Mouse (Mus musculus): ENCODE measurements at regions not wholly inside any gene's neighbourhood (a gene's known extent, or its start where the extent isn't known, plus 50 kb on each side); places are given as distances from the start of the nearest gene placed in this dataset.

- DNase-seq: no peak
Measured at GRCm38 (mm10) chr2:166264756-166265155, 109.3 kb upstream of the Sulf2 start.

GRCm38 (mm10) chr2:166261799-166262198 lies 106.3 kb upstream of the Sulf2 start:
- DNase-seq: peak; percentile 68

GRCm38 (mm10) chr2:166261065-166261464 lies 105.6 kb upstream of the Sulf2 start:
- no peak for DNase-seq

DNA sequence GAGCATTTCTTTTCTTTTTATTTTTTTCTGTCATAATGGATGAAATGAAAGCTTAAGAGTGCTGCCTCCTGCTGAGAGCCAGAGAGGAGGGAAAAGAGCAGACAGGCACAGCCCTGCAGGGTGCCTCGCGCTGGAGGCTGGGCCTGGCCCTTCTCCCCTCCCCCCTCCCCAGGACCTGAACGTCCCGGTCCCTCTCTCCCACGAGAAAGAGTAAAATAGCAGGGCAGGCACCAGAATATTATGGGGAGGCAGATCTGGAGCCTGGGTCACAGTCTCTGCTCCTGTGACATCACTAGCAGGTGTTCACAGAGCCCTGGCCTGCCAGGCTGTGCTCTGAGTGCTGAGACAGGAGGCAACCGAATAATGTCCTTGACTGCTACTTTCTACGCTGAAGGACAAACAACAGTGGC lies 103.3 kb upstream of the Sulf2 start:
- DNase-seq: no peak

GRCm38 (mm10) chr2:166257666-166258065 lies 102.2 kb upstream of the Sulf2 start:
- DNase-seq: no peak

DNA sequence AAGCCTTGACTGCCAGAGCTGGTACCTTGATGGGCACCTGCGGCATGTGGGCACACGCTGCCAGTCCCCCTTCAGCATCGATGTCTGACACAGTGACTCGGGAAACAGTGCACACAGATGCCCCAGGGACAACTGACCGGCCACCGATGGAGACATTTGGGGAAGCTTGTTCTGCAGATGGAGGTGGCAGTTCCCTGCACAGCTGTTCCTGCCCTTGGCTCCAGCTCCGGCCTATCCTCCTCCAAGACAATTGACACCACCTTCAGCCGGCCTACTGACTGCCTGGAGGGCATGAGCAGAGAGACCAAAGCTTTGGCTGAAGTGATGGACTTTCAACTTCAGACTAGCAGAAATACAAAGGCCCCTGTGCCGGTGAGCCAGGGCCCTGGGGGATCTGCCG lies 100.7 kb upstream of the Sulf2 start:
- no peak for DNase-seq

GRCm38 (mm10) chr2:166254581-166254980 lies 99.1 kb upstream of the Sulf2 start:
- DNase-seq: no peak

- no peak for DNase-seq
Measured at GRCm38 (mm10) chr2:166252107-166252506, 96.6 kb upstream of the Sulf2 start.

DNA sequence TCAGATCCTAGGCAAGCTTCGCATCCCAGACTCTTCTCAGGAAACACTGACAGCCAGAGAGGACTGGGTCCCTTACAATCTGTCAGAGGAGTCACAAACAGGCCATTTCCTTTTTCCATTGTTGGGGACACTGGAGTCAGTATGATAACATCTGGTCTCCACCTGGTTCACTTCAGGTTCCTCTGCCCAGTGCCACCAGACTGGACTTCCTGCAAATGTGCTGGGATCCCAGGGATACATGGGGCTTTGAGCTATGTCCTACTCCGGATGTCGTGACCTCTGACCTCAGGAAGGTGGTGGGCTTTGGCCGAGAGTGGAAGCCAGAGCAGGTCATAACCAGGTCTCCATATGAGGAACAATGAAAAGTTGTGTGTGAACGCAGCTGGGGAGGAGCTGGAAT lies 96.0 kb upstream of the Sulf2 start:
- DNase-seq: peak; percentile 67

- DNase-seq: peak; percentile 67
Measured at GRCm38 (mm10) chr2:166250571-166250970, 95.1 kb upstream of the Sulf2 start.

DNA sequence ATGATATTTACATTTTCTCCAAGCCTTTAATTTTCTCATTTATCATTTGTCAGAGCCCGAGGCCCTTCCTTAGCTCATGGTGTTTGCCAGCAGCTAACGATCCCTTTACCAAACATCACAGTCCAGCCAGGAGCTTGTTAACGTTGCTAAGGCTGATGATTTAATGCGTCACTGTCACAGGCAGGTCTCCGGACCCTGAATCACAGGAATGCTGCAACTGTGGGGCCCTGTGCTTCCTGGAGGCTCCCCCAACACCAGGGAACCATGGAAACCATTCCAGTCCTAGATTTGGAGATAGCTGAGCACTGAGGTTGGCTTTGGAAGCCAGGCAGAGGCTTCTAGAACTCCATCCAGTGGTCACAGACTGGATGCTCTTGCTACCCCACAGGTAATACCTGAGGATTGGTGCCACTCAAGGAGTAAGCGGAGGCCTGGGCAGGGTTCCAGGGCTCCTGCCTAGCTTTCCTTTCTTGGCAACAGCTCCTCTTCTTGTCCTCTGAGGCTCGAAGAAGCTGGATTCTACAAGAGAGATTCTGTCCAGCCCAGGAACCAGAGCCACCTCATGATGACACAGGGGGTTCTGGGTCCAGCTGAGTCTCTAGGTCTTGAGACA lies 94.0 kb upstream of the Sulf2 start:
- DNase-seq: no peak

GRCm38 (mm10) chr2:166246401-166247189 lies 91.1 kb upstream of the Sulf2 start:
- no peak for DNase-seq

- DNase-seq: no peak
Measured at GRCm38 (mm10) chr2:166245219-166245618, 89.8 kb upstream of the Sulf2 start.

GRCm38 (mm10) chr2:166242786-166243521 lies 87.5 kb upstream of the Sulf2 start:
- DNase-seq: no peak

DNA sequence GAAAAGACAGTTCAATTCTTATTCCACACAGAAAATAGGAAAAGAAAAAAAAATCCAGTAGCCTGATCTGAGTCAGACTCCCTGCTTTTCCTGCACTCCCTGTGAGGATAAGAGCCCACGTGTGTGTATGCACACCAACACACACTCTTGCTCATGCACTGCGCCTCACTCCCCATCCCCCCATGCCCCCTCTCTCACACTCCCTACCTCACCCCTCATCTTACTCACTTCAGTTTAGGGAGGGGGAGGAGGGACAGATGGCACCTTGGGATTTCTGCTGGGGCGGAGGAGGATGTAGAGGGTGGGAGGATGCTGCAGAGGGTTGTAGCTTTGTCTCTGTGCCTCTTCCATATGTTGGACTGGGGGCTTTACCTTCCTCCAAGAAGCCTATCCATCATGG lies 85.8 kb upstream of the Sulf2 start:
- no peak for DNase-seq

GRCm38 (mm10) chr2:166240056-166240455 lies 84.6 kb upstream of the Sulf2 start:
- DNase-seq: no peak

GRCm38 (mm10) chr2:166237554-166238269 lies 82.2 kb upstream of the Sulf2 start:
- DNase-seq: peak; percentile 48

GRCm38 (mm10) chr2:166236102-166236501 lies 80.6 kb upstream of the Sulf2 start:
- DNase-seq: no peak

DNA sequence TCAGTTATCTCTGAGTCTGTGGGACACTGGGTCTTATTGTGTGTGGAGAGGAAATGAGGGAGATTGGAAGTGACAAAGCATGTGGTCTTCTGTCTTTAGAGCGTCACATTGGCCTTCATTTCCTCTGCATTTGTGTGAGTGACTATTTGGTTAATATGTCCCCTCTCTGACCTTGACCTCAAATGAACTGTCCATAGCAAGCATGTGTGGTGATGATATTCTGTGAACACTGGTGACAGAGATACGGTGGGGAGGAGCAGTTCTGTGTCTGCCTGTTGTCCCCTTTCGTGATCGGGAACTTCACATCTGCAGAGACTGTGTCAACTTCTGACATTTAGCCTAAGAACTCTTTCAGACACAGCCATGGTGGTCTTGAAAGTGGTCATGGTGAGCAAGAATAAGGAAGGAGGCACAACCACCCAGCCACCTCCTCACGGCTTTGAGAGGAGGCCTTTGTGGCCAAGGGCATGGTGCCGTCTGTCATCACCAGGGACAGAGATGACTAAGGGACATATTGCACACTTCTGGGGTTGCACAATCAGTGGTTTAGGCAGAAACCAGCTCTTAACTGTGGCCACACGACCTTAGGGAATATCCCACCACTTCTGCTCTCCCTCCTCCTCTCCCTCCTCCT lies 79.2 kb upstream of the Sulf2 start:
- DNase-seq: peak; percentile 36

GRCm38 (mm10) chr2:166233246-166233645 lies 77.8 kb upstream of the Sulf2 start:
- DNase-seq: no peak

DNA sequence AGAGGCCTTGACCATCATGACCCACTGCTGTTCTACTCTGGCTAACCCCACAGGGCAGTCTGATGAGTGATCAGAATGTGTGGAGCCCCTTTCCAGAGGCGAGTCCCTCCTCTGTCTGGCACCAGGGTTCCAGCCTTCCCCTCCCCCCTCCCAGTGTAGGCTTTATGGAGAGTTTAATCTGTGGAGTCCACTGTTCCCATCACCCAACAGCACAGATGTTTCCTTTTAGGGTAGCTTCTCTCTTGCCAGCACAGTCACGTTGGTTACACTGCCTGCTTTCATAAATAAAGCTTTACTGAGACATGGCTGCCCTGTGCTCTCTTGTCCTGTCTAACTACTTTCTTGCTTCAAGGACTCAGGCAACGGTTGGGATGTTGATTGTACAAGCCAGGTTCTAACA lies 76.9 kb upstream of the Sulf2 start:
- DNase-seq: no peak

GRCm38 (mm10) chr2:166230617-166231016 lies 75.2 kb upstream of the Sulf2 start:
- DNase-seq: no peak

DNA sequence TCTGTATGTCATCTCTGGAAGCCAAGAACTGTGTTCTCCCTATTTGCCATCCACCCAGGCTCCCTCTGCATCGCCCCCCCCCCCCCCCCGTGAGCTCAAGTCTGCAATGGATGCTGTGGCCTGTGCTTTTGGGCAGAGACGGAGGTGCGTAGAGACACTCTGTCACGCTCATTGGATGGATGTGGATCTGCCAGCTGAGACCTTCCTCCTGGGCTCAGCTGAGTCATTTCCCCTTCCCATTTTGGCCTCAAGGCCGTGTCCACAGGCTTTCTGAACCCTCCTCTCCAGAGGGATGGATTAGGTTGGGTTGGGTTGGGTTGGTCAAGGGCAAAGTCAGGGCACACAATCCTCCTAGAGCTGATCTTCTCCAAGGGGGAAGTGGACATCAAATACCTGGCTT lies 72.9 kb upstream of the Sulf2 start:
- DNase-seq: no peak

Data from lung, postnatal 10 days (tissue).